Mouse (Mus musculus) bone marrow, adult 2 months (tissue): Measurements from ENCODE around the gene Hist1h4k. TPM values are rescaled to one million over a fixed set of nuclear protein-coding genes. Genes with fewer than 3 reads are reported as not detected.
"Not testable (repeated sequence)": the region's sequence is repeated elsewhere in the genome, so short reads cannot be mapped to it uniquely, and the experiment has no call there.

Experiments
- H3K27ac ChIP-seq: fragments of 200-500 bp; 2 replicates; pipeline ENCODE4 v1.5.1; 2012; ENCODE audit warnings: low read depth, mild to moderate bottlenecking, control low read depth, inconsistent platforms, low read length; ENCODE audit not compliant: control insufficient read depth, poor library complexity, insufficient read depth
- H3K4me1 ChIP-seq: fragments of 200-500 bp; 2 replicates; pipeline ENCODE4 v1.6.1; 2011; ENCODE audit warnings: low read length; ENCODE audit not compliant: control insufficient read depth, insufficient read depth
- H3K4me3 ChIP-seq: fragments of 200-500 bp; replicated peaks from 2 replicates; pipeline ENCODE3; 2011; ENCODE audit warnings: mild to moderate bottlenecking, low read depth, low read length, control low read depth; ENCODE audit not compliant: control insufficient read depth
- CTCF ChIP-seq: fragments of 200-500 bp; IDR thresholded peaks from 2 replicates; pipeline ENCODE4 v1.5.1; 2011; ENCODE audit warnings: low read length, control low read depth; ENCODE audit not compliant: control insufficient read depth, insufficient read depth
- POLR2A ChIP-seq: fragments of 200-500 bp; IDR thresholded peaks from 2 replicates; pipeline ENCODE4 v1.6.1; 2011; ENCODE audit warnings: low read depth, mild to moderate bottlenecking, control low read depth, low read length, borderline replicate concordance; ENCODE audit not compliant: control insufficient read depth
- WGBS: fragments of 180-500 bp; shearing (Covaris S2); methylation state at CpG from one replicate; pipeline ENCODE4 v1.1.7; 2018; 5-methylcytosine and 5-hydroxymethylcytosine counted together
- polyA plus RNA-seq: library from polyadenylated mRNA; stranded (reverse); fragments of >200 nt; gene quantifications from 2 replicates; pipeline ENCODE4 v1.2.4, GENCODE M21; 2011; ENCODE audit warnings: low replicate concordance; ENCODE audit not compliant: missing spikeins, insufficient read depth, insufficient read length

Hist1h4k gene
- polyA plus RNA-seq, 1 experiment, result 358 TPM

GRCm38 (mm10) chr13:21779767-21780731 lies 29.7 kb upstream of the Hist1h4k start, which contains the start of gene Hist1h1b:
Hist1h1b (minus strand) TSS chr13:21780625.
- Histone ChIP-seq H3K27ac (peak within 1 kb of the TSS; percentile 99), H3K4me3 (peak within 1 kb of the TSS; percentile 91), H3K4me1 (peaks cover 4% of the 10 kb centered on the region; the same call in 1 of the 2 replicates)
- TF ChIP-seq CTCF (no peak), POLR2A (peak; percentile 100)
- WGBS, result under 1% methylated on average over 44 of the region's 44 CpGs

- peaks cover 3% of the 10 kb centered on the region; the same call in 1 of the 2 replicates for H3K4me1 ChIP-seq
Measured at GRCm38 (mm10) chr13:21778814-21779766, 28.8 kb upstream of the Hist1h4k start.

GRCm38 (mm10) chr13:21755707-21756106 lies 5.4 kb upstream of the Hist1h4k start:
- 61% methylated on average over 1 of the region's 1 CpGs for WGBS
- Histone ChIP-seq H3K4me3 (peak overlapping the region; percentile 20), H3K27ac (no peak overlapping the region), H3K4me1 (peaks cover 2% of the 10 kb centered on the region; the same call in 1 of the 2 replicates)
- no peak for TF ChIP-seq CTCF
- no peak for TF ChIP-seq POLR2A

More at GRCm38 (mm10) chr13:21778814-21779766, 28.8 kb upstream of the Hist1h4k start:
- Histone ChIP-seq H3K4me3 (peak overlapping the region; percentile 91), H3K27ac (peak overlapping the region; percentile 99)
- no peak for TF ChIP-seq CTCF
- TF ChIP-seq POLR2A, result no peak
- WGBS, result 2% methylated on average over 33 of the region's 33 CpGs

- H3K4me1 ChIP-seq, result not testable (repeated sequence)
- WGBS, result under 1% methylated on average over 21 of the region's 26 CpGs
- peak; percentile 74; the same call in 1 of the 2 replicates for TF ChIP-seq POLR2A
- H3K4me3 ChIP-seq, result peak overlapping the region; percentile 59
- peak overlapping the region; percentile 93 for H3K27ac ChIP-seq
Measured at GRCm38 (mm10) chr13:21754294-21755001, 4.1 kb upstream of the Hist1h4k start.

- WGBS, result under 1% methylated on average over 48 of the region's 50 CpGs
- Histone ChIP-seq H3K27ac (peak within 1 kb of the TSS; percentile 99), H3K4me3 (peak within 1 kb of the TSS; percentile 69)
- H3K4me1 ChIP-seq, result not testable (repeated sequence)
- peak; percentile 97 for TF ChIP-seq POLR2A
Measured at GRCm38 (mm10) chr13:21753524-21754285, 3.4 kb upstream of the Hist1h4k start, which contains the start of the genes Hist1h2ak and Hist1h2bn. Hist1h2ak (minus strand) TSS chr13:21753827. Hist1h2bn (plus strand) TSS chr13:21754123.

- TF ChIP-seq POLR2A (no peak), CTCF (no peak)
- peak overlapping the region; percentile 99 for H3K27ac ChIP-seq
- peaks cover 2% of the 10 kb centered on the region; the same call in 1 of the 2 replicates for H3K4me1 ChIP-seq
- peak overlapping the region; percentile 69 for H3K4me3 ChIP-seq
- 2% methylated on average over 10 of the region's 10 CpGs for WGBS
Measured at GRCm38 (mm10) chr13:21753051-21753523, 2.8 kb upstream of the Hist1h4k start.

- Histone ChIP-seq H3K4me3 (peak overlapping the region; percentile 59), H3K27ac (peak overlapping the region; percentile 84), H3K4me1 (peaks cover 4% of the 10 kb centered on the region; the same call in 1 of the 2 replicates)
- WGBS, result 53% methylated on average over 3 of the region's 3 CpGs
- TF ChIP-seq CTCF (no peak), POLR2A (no peak)
Measured at GRCm38 (mm10) chr13:21752356-21752755, 2.1 kb upstream of the Hist1h4k start.
